Mouse (Mus musculus) lung, embryonic 16.5 days (tissue): ENCODE results near the gene Nrip3. TPM values are rescaled to one million over a fixed set of nuclear protein-coding genes. Genes with fewer than 3 reads are reported as not detected.

Experiments used
- ATAC-seq: fragments of 200-750 bp; cut with Nextera tagmentation; 2 replicates; pipeline ENCODE4 v1.8.0; 2017; ENCODE audit warnings: low read depth, mild to moderate bottlenecking, moderate library complexity
- H3K27ac ChIP-seq: fragments of 300-500 bp; sonication (generic); 2 replicates; pipeline ENCODE4 v1.5.1; 2014; ENCODE audit warnings: mild to moderate bottlenecking, control low read depth, low read length
- H3K27me3 ChIP-seq: fragments of 300-500 bp; sonication (generic); 2 replicates; pipeline ENCODE4 v1.6.1; 2014; ENCODE audit warnings: low read depth, low read length, mixed read lengths; ENCODE audit not compliant: control insufficient read depth, insufficient read depth
- H3K36me3 ChIP-seq: fragments of 300-500 bp; sonication (generic); 2 replicates; pipeline ENCODE4 v1.6.1; 2014; ENCODE audit warnings: low read length; ENCODE audit not compliant: control insufficient read depth, insufficient read depth
- H3K4me1 ChIP-seq: fragments of 300-500 bp; sonication (generic); replicated peaks from 2 replicates; pipeline ENCODE4 v1.6.1; 2014; ENCODE audit warnings: low read length, mixed read lengths; ENCODE audit not compliant: control insufficient read depth, insufficient read depth
- H3K4me2 ChIP-seq: fragments of 300-500 bp; sonication (generic); 2 replicates; pipeline ENCODE4 v1.6.1; 2014; ENCODE audit warnings: low read depth, low read length, control low read depth
- H3K4me3 ChIP-seq: fragments of 300-500 bp; sonication (generic); 2 replicates; pipeline ENCODE4 v1.5.1; 2014; ENCODE audit warnings: mild to moderate bottlenecking, low read length, control low read depth
- H3K9ac ChIP-seq: fragments of 300-500 bp; sonication (generic); 2 replicates; pipeline ENCODE4 v1.6.1; 2014; ENCODE audit warnings: low read length, control low read depth
- H3K9me3 ChIP-seq: fragments of 300-500 bp; sonication (generic); 2 replicates; pipeline ENCODE4 v1.6.1; 2016; ENCODE audit warnings: low read length; ENCODE audit not compliant: control insufficient read depth
- WGBS: fragments of 180-500 bp; shearing (Covaris S2); extraction: QIAGEN DNeasy Blood & Tissue Kit; methylation state at CpG from one replicate; pipeline ENCODE4 v1.1.7; 2014; 5-methylcytosine and 5-hydroxymethylcytosine counted together
- polyA plus RNA-seq: library from polyadenylated mRNA; unstranded; fragments of >200 nt; fragmentation: Nextera tagmentation; extraction: Ambion mirVana; gene quantifications from 2 replicates; pipeline ENCODE4 v1.2.1, GENCODE M21; 2015

The Nrip3 gene
- polyA plus RNA-seq, 1 experiment from 2014 or later = 0.55 TPM

DNA sequence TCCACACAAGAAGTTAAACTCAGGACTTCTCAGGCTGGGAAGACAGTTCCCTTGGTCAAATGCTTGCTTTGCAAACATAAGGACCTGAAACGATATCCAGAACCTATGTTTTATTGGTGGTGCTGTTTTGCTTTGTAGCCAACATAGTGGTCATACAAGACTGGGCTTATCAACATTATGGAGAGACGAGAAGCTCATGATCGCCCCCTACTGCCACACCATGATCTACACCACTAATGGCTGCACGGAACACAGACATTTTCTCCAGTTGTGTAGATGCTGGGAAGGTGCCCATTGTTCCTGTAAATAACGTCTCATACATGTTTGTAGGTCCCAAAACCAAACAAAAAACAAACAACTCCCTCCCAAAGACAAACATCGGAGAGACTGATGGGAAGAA is 23.0 kb upstream of the Nrip3 start:
- H3K4me3 ChIP-seq = no peak overlapping the region
- H3K9me3 ChIP-seq = no peaks in the 10 kb centered on the region
- 59% methylated on average over 6 of the region's 6 CpGs for WGBS
- no peak overlapping the region for H3K9ac ChIP-seq
- no peak overlapping the region for H3K4me2 ChIP-seq
- no peak for ATAC-seq
- 0 out of 2 replicates have a peak, but pooled peaks cover 2% of the 10 kb centered on the region for H3K4me1 ChIP-seq
- no peaks in the 10 kb centered on the region for H3K36me3 ChIP-seq
- no peak overlapping the region for H3K27ac ChIP-seq
- H3K27me3 ChIP-seq = no peaks in the 10 kb centered on the region

DNA sequence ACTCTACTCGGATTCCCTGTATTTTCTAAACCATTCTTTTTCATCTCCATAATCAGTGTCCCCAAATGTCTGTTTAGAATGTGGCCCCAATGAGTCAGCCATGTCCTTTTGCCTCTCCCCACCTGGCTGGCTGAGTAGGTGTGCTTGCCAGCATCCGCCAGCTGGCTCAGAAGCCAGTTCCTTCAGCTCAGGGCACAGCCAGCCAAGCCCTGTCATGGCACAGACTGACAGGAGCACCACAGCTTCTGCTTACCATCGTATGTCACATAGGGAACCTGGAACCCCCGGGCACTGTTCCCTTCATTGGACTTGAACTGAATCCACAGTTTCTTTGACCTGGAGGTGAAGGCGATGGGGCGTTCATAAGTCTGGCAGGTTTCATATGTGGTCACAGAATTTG is 22.5 kb upstream of the Nrip3 start:
- ATAC-seq = no peak
- no peak overlapping the region for H3K9ac ChIP-seq
- 83% methylated on average over 6 of the region's 6 CpGs for WGBS
- no peak overlapping the region for H3K4me2 ChIP-seq
- H3K27me3 ChIP-seq = no peaks in the 10 kb centered on the region
- no peak overlapping the region for H3K27ac ChIP-seq
- 0 out of 2 replicates have a peak, but pooled peaks cover 3% of the 10 kb centered on the region for H3K4me1 ChIP-seq
- H3K4me3 ChIP-seq = no peak overlapping the region
- H3K36me3 ChIP-seq = no peaks in the 10 kb centered on the region
- no peaks in the 10 kb centered on the region for H3K9me3 ChIP-seq

- H3K27ac ChIP-seq = no peak overlapping the region
- no peak for ATAC-seq
- no peak overlapping the region for H3K4me3 ChIP-seq
- H3K27me3 ChIP-seq = no peaks in the 10 kb centered on the region
- H3K9me3 ChIP-seq = no peaks in the 10 kb centered on the region
- 29% methylated on average over 1 of the region's 1 CpGs for WGBS
- H3K36me3 ChIP-seq = no peaks in the 10 kb centered on the region
- peaks cover 6% of the 10 kb centered on the region; the same call in 1 of the 2 replicates for H3K4me1 ChIP-seq
- H3K9ac ChIP-seq = no peak overlapping the region
- H3K4me2 ChIP-seq = no peak overlapping the region
These were observed 21.7 kb upstream of the Nrip3 start for GRCm38 (mm10) chr7:109803516-109803915.

DNA sequence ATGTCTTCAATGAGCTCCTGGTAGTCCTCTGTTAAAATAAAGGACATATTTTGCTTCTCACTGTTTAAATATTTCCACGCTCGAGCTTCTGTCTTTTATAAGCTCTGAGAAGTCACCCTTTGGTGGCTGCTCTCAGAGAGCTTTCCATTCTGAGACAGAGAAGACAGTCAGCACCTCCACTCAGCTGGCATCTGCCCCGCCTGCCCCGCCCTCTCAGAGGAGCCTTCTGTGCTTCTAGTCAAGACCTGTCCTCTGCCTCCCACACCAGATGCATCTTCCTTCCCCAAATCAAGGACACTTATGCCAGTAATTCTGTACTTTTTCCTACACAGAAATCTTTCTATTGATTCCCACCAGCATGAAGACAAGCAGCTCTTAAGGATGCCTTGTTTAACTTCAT is 18.8 kb upstream of the Nrip3 start:
- Histone ChIP-seq H3K4me3 (no peak overlapping the region), H3K4me1 (peaks cover 9% of the 10 kb centered on the region), H3K27me3 (no peaks in the 10 kb centered on the region), H3K27ac (no peak overlapping the region), H3K36me3 (no peaks in the 10 kb centered on the region), H3K4me2 (no peak overlapping the region), H3K9ac (no peak overlapping the region), H3K9me3 (no peaks in the 10 kb centered on the region)
- 82% methylated on average over 4 of the region's 4 CpGs for WGBS
- ATAC-seq = no peak

DNA sequence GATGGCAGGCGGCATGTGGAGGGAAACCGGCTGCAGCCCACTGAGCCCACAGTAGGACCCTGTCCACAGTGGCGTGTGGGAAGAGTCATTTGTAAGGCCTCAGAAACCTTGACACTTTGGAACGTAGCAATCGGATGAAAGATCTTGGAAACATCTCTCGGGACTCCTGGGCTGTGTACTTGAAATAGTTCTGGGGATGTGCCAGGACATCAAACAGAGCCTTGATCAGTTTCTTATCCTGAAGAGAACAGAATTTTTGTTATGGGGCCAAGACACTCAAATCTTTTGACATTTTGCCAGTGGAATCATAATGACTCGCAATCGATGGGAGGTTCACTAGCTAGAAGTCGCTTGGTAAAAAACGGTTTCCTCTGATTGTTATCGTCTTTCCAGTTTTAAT is 17.3 kb upstream of the Nrip3 start:
- H3K4me2 ChIP-seq = no peak overlapping the region
- no peaks in the 10 kb centered on the region for H3K9me3 ChIP-seq
- H3K4me3 ChIP-seq = no peak overlapping the region
- H3K27me3 ChIP-seq = no peaks in the 10 kb centered on the region
- H3K27ac ChIP-seq = no peak overlapping the region; the same call in 1 of the 2 replicates
- no peak overlapping the region for H3K9ac ChIP-seq
- no peaks in the 10 kb centered on the region for H3K36me3 ChIP-seq
- WGBS = 37% methylated on average over 11 of the region's 11 CpGs
- peaks cover 14% of the 10 kb centered on the region for H3K4me1 ChIP-seq
- peak; percentile 32 for ATAC-seq

GRCm38 (mm10) chr7:109795564-109795963 is 13.7 kb upstream of the Nrip3 start:
- Histone ChIP-seq H3K4me2 (0 out of 2 replicates have a peak overlapping the region, but pooled peaks have one; percentile 4), H3K36me3 (no peaks in the 10 kb centered on the region), H3K9me3 (no peaks in the 10 kb centered on the region), H3K9ac (no peak overlapping the region), H3K27ac (peak overlapping the region; percentile 47), H3K27me3 (no peaks in the 10 kb centered on the region), H3K4me3 (no peak overlapping the region), H3K4me1 (peaks cover 14% of the 10 kb centered on the region)
- 24% methylated on average over 5 of the region's 5 CpGs for WGBS
- ATAC-seq = peak; percentile 69

- Histone ChIP-seq H3K36me3 (no peaks in the 10 kb centered on the region), H3K9ac (no peak overlapping the region), H3K4me3 (no peak overlapping the region), H3K27me3 (no peaks in the 10 kb centered on the region), H3K9me3 (no peaks in the 10 kb centered on the region), H3K4me2 (no peak overlapping the region), H3K27ac (no peak overlapping the region), H3K4me1 (peaks cover 11% of the 10 kb centered on the region)
- 60% methylated on average over 2 of the region's 2 CpGs for WGBS
- ATAC-seq = no peak
These were observed 12.7 kb upstream of the Nrip3 start for GRCm38 (mm10) chr7:109794556-109794955.

GRCm38 (mm10) chr7:109792759-109793158 is 10.9 kb upstream of the Nrip3 start:
- Histone ChIP-seq H3K27ac (no peak overlapping the region), H3K4me3 (no peak overlapping the region), H3K27me3 (no peaks in the 10 kb centered on the region), H3K9ac (no peak overlapping the region), H3K9me3 (no peaks in the 10 kb centered on the region), H3K36me3 (no peaks in the 10 kb centered on the region), H3K4me2 (no peak overlapping the region), H3K4me1 (peaks cover 8% of the 10 kb centered on the region)
- no peak for ATAC-seq
- 78% methylated on average over 2 of the region's 2 CpGs for WGBS

- H3K4me3 ChIP-seq = no peak overlapping the region
- H3K4me1 ChIP-seq = peaks cover 7% of the 10 kb centered on the region
- 56% methylated on average over 3 of the region's 3 CpGs for WGBS
- H3K4me2 ChIP-seq = no peak overlapping the region
- H3K27ac ChIP-seq = no peak overlapping the region
- ATAC-seq = no peak
- no peaks in the 10 kb centered on the region for H3K27me3 ChIP-seq
- no peaks in the 10 kb centered on the region for H3K9me3 ChIP-seq
- no peaks in the 10 kb centered on the region for H3K36me3 ChIP-seq
- no peak overlapping the region for H3K9ac ChIP-seq
These were observed 9.0 kb upstream of the Nrip3 start for GRCm38 (mm10) chr7:109790818-109791217.

DNA sequence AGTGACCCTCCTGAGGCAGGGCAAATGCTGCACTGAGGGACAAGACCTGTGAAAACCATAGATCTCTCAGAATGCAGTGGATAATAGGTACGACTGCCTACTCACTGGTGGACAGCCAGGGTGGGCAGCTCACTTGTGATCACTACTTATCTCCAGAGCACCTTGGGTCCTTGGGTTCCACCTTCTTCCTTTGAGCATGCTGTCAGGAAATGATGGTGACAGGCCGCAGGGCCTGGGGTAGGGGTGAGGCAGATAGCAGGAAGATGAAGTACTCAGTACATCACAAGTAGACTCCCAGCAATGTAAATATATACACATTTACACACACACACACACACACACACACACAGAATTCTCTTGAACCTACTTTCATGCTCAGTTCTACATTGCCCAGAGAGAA is 6.0 kb upstream of the Nrip3 start:
- H3K4me1 ChIP-seq = no peaks in the 10 kb centered on the region
- no peak overlapping the region for H3K9ac ChIP-seq
- WGBS = 80% methylated on average over 2 of the region's 2 CpGs
- no peaks in the 10 kb centered on the region for H3K36me3 ChIP-seq
- H3K27ac ChIP-seq = no peak overlapping the region
- H3K4me3 ChIP-seq = no peak overlapping the region
- no peaks in the 10 kb centered on the region for H3K9me3 ChIP-seq
- no peak for ATAC-seq
- no peak overlapping the region for H3K4me2 ChIP-seq
- H3K27me3 ChIP-seq = peaks cover 10% of the 10 kb centered on the region; the same call in 1 of the 2 replicates
